ENCODE assay signal across 8 mouse cellular contexts in genomic region chr5:117388296-117388751, GRCm38 (mm10). TPM values are rescaled to one million over a fixed set of nuclear protein-coding genes. Genes with fewer than 3 reads are reported as not detected.
DNase-seq lines count a peak whose midpoint lies in the region; ATAC-seq and TF ChIP-seq lines count a peak whose summit lies in the region.

No protein-coding gene starts in this region.

- peaks cover 22% of the 10 kb centered on the region for H3K36me3 ChIP-seq in hindbrain, embryonic 15.5 days
- H3K36me3 ChIP-seq in liver, embryonic 12.5 days = peaks cover 40% of the 10 kb centered on the region
- peaks cover 4% of the 10 kb centered on the region for H3K36me3 ChIP-seq in myocyte (ENCODE audit: control insufficient read depth, insufficient read depth)
- no peaks in the 10 kb centered on the region; the same call in 1 of the 2 replicates for H3K36me3 ChIP-seq in thymus, adult 2 months (ENCODE audit: control insufficient read depth, insufficient read depth, low read length)

- DNase-seq in layer of hippocampus, postnatal 10 days (ENCODE audit: low spot score in 2 of 2) = peak; percentile 56 to 57
- no peak for DNase-seq in layer of hippocampus, adult 18-20 months (ENCODE audit: low spot score in 2 of 2)
- DNase-seq in thymus, adult 2 months = peak; percentile 77

- H3K27me3 ChIP-seq in hindbrain, embryonic 15.5 days = no peaks in the 10 kb centered on the region
- H3K27me3 ChIP-seq in liver, embryonic 12.5 days (replicated peaks) = no peaks in the 10 kb centered on the region
- no peaks in the 10 kb centered on the region for H3K27me3 ChIP-seq in myocyte (ENCODE audit: control insufficient read depth, insufficient read depth, insufficient read length)
- no peaks in the 10 kb centered on the region for H3K27me3 ChIP-seq in thymus, adult 2 months (ENCODE audit: control insufficient read depth, insufficient read depth, low read length)

- peak overlapping the region; percentile 80 for H3K9ac ChIP-seq in hindbrain, embryonic 15.5 days
- H3K9ac ChIP-seq in liver, embryonic 12.5 days = peak overlapping the region; percentile 87

- H3K79me2 ChIP-seq in myocyte (ENCODE audit: control insufficient read depth, insufficient read depth) = peaks cover 8% of the 10 kb centered on the region

- H3K27ac ChIP-seq in brown adipose tissue, adult 24 weeks (replicated peaks; ENCODE audit: low read depth, low read length) = no peak overlapping the region
- H3K27ac ChIP-seq in hindbrain, embryonic 15.5 days (replicated peaks) = peak overlapping the region; percentile 76
- peak overlapping the region; percentile 76 for H3K27ac ChIP-seq in liver, embryonic 12.5 days
- no peak overlapping the region for H3K27ac ChIP-seq in thymus, adult 2 months (ENCODE audit: control insufficient read depth, insufficient read depth, low read length)

- peak; percentile 77 for ATAC-seq in erythroblast, adult 5-6 weeks (replicated peaks; ENCODE audit: low FRiP score, poor library complexity, severe bottlenecking)
- ATAC-seq in hindbrain, embryonic 15.5 days (ENCODE audit: low FRiP score, low read depth) = no peak
- ATAC-seq in liver, embryonic 12.5 days = peak; percentile 72

- H3ac ChIP-seq in myocyte (ENCODE audit: control insufficient read depth, insufficient read length) = peak overlapping the region; percentile 20

- H3K4me1 ChIP-seq in brown adipose tissue, adult 24 weeks (ENCODE audit: control insufficient read depth, insufficient read depth, insufficient read length, low read length) = no peaks in the 10 kb centered on the region
- H3K4me1 ChIP-seq in hindbrain, embryonic 15.5 days (replicated peaks) = peaks cover 15% of the 10 kb centered on the region
- H3K4me1 ChIP-seq in liver, embryonic 12.5 days = peaks cover 27% of the 10 kb centered on the region
- H3K4me1 ChIP-seq in thymus, adult 2 months (replicated peaks; ENCODE audit: control insufficient read depth, insufficient read depth, low read length) = peaks cover 11% of the 10 kb centered on the region

- 13% methylated on average over 16 of the region's 16 CpGs for WGBS in hindbrain, embryonic 15.5 days
- WGBS in liver, embryonic 12.5 days (ENCODE audit: insufficient replicate concordance) = 8% methylated on average over 16 of the region's 16 CpGs
- WGBS in thymus, adult 2 months = 1% methylated on average over 16 of the region's 16 CpGs

- peak overlapping the region; percentile 65 for H3K4me3 ChIP-seq in brown adipose tissue, adult 24 weeks (ENCODE audit: insufficient read depth, low read depth, low read length)
- H3K4me3 ChIP-seq in hindbrain, embryonic 15.5 days = peak overlapping the region; percentile 92
- peak overlapping the region; percentile 82 for H3K4me3 ChIP-seq in liver, embryonic 12.5 days
- H3K4me3 ChIP-seq in myocyte = peak overlapping the region; percentile 52
- H3K4me3 ChIP-seq in thymus, adult 2 months (ENCODE audit: control insufficient read depth, insufficient read depth, low read length) = peak overlapping the region; percentile 73

- peak overlapping the region; percentile 80 for H3K4me2 ChIP-seq in hindbrain, embryonic 15.5 days
- peak overlapping the region; percentile 82 for H3K4me2 ChIP-seq in liver, embryonic 12.5 days
- H3K4me2 ChIP-seq in myocyte (ENCODE audit: low read depth) = peak overlapping the region; percentile 75

- no peak for TF ChIP-seq POLR2A in myocyte (IDR thresholded peaks at IDR 0.05; ENCODE audit: insufficient read length, low read depth)
- no peak for TF ChIP-seq POLR2A in thymus, adult 2 months (IDR thresholded peaks at IDR 0.05; ENCODE audit: control insufficient read depth, extremely low read depth, insufficient read depth, low read length, poor library complexity)

- peak; percentile 25; the same call in 1 of the 2 replicates for TF ChIP-seq CTCF in thymus, adult 2 months (IDR thresholded peaks at IDR 0.05; ENCODE audit: borderline replicate concordance, control insufficient read depth, extremely low read depth, insufficient read depth, low read length, poor library complexity)

- H3K9me3 ChIP-seq in hindbrain, embryonic 15.5 days = no peaks in the 10 kb centered on the region
- peaks cover 6% of the 10 kb centered on the region for H3K9me3 ChIP-seq in liver, embryonic 12.5 days (replicated peaks)

TF ChIP-seq in myocyte, 11 proteins besides CTCF, POLR2A, EP300 and RAD21:
- TF ChIP-seq REST (IDR thresholded peaks at IDR 0.05; ENCODE audit: insufficient read depth, insufficient read length) (no peak), E2F4 (IDR thresholded peaks at IDR 0.05; ENCODE audit: insufficient read depth) (no peak), MYOG (IDR thresholded peaks at IDR 0.05; ENCODE audit: control insufficient read depth in 1 of 3, insufficient read depth in 1 of 3, insufficient read length in 2 of 3, low read depth in 2 of 3) (no peak), MAX (IDR thresholded peaks at IDR 0.05; ENCODE audit: low read depth) (no peak), POLR2AphosphoS2 (IDR thresholded peaks at IDR 0.05; ENCODE audit: insufficient read length, low read depth) (no peak), CEBPB (IDR thresholded peaks at IDR 0.05; ENCODE audit: insufficient read depth, poor library complexity, severe bottlenecking) (no peak), SRF (IDR thresholded peaks at IDR 0.05; ENCODE audit: control insufficient read depth, insufficient read length, low read depth) (no peak), MYOD1 (IDR thresholded peaks at IDR 0.05; ENCODE audit: control insufficient read depth in 1 of 3, insufficient read length in 2 of 3, low read depth in 2 of 3) (no peak), TCF3 (IDR thresholded peaks at IDR 0.05; ENCODE audit: insufficient read length, low read depth) (no peak), USF1 (IDR thresholded peaks at IDR 0.05; ENCODE audit: low read depth) (no peak)

RNA-seq across cellular contexts. Expression of gene Rfc5, which starts 0.5 kb away (rescaled TPM):
- 10 to 100 TPM; 17.7 to 25.1 TPM for total RNA-seq in layer of hippocampus, postnatal 10 days (2021)
- total RNA-seq in layer of hippocampus, adult 18-20 months (2021) = 10 to 100 TPM; 16.8 to 18.8 TPM
- 2.4 and 2.9 TPM in 2 replicates for polyA plus RNA-seq in brown adipose tissue, adult 24 weeks (2012; ENCODE audit: insufficient read depth, insufficient read length, missing spikeins)
- 10.7 and 21.7 TPM in 2 replicates for total RNA-seq in erythroblast, adult 5-6 weeks (2015; ENCODE audit: low replicate concordance)
- 12.1 and 15.8 TPM in 2 replicates for total RNA-seq in erythroblast, adult 5-6 weeks (2017; ENCODE audit: low replicate concordance)
- 30.2 and 33.1 TPM in 2 replicates for polyA plus RNA-seq in hindbrain, embryonic 15.5 days (2015; fragmentation: Nextera tagmentation; extraction: Ambion mirVana)
- polyA plus RNA-seq in liver, embryonic 12.5 days (2016; fragmentation: Nextera tagmentation; extraction: Ambion mirVana) = 83.6 and 88.5 TPM in 2 replicates
- 13.6 TPM for polyA plus RNA-seq in myocyte (2012; fragmentation: generic; extraction: Trizol)
- polyA plus RNA-seq in thymus, adult 2 months (2012; rRNA removed) = 63.7 and 65.4 TPM in 2 replicates

RNA-seq across cellular contexts. Expression of gene Ksr2, which starts 25.5 kb away (rescaled TPM):
- total RNA-seq in layer of hippocampus, postnatal 10 days (2021) = 10 to 100 TPM; 33.1 to 34.6 TPM
- total RNA-seq in layer of hippocampus, adult 18-20 months (2021) = 10 to 100 TPM; 34.1 to 35.9 TPM
- not detected in 2 replicates for polyA plus RNA-seq in brown adipose tissue, adult 24 weeks (2012; ENCODE audit: insufficient read depth, insufficient read length, missing spikeins)
- total RNA-seq in erythroblast, adult 5-6 weeks (2015; ENCODE audit: low replicate concordance) = 0.21 TPM in 1 of 2 replicates, not detected in the other
- total RNA-seq in erythroblast, adult 5-6 weeks (2017; ENCODE audit: low replicate concordance) = under 0.01 TPM in 1 of 2 replicates, not detected in the other
- polyA plus RNA-seq in hindbrain, embryonic 15.5 days (2015; fragmentation: Nextera tagmentation; extraction: Ambion mirVana) = 7.5 and 8.1 TPM in 2 replicates
- polyA plus RNA-seq in liver, embryonic 12.5 days (2016; fragmentation: Nextera tagmentation; extraction: Ambion mirVana) = 0.02 TPM in 1 of 2 replicates, not detected in the other
- 0.02 TPM for polyA plus RNA-seq in myocyte (2012; fragmentation: generic; extraction: Trizol)
- polyA plus RNA-seq in thymus, adult 2 months (2012; rRNA removed) = 0.54 and 0.84 TPM in 2 replicates

RNA-seq across cellular contexts. Expression of gene Wsb2, which starts 31.2 kb away (rescaled TPM):
- total RNA-seq in layer of hippocampus, postnatal 10 days (2021) = 100 to 1,000 TPM; 437 to 454 TPM
- 100 to 1,000 TPM; 270 to 283 TPM for total RNA-seq in layer of hippocampus, adult 18-20 months (2021)
- 25.5 and 26.5 TPM in 2 replicates for polyA plus RNA-seq in brown adipose tissue, adult 24 weeks (2012; ENCODE audit: insufficient read depth, insufficient read length, missing spikeins)
- total RNA-seq in erythroblast, adult 5-6 weeks (2015; ENCODE audit: low replicate concordance) = 2.9 and 5.6 TPM in 2 replicates
- total RNA-seq in erythroblast, adult 5-6 weeks (2017; ENCODE audit: low replicate concordance) = 3.1 and 4.2 TPM in 2 replicates
- polyA plus RNA-seq in hindbrain, embryonic 15.5 days (2015; fragmentation: Nextera tagmentation; extraction: Ambion mirVana) = 288 and 310 TPM in 2 replicates
- polyA plus RNA-seq in liver, embryonic 12.5 days (2016; fragmentation: Nextera tagmentation; extraction: Ambion mirVana) = 27.4 and 27.6 TPM in 2 replicates
- 142 TPM for polyA plus RNA-seq in myocyte (2012; fragmentation: generic; extraction: Trizol)
- 91.8 and 120 TPM in 2 replicates for polyA plus RNA-seq in thymus, adult 2 months (2012; rRNA removed)

Comparison
In these comparisons a context has a peak if more than half of its experiments do, and no peak if none do; other contexts are left out.
1. DNase-seq: peak in layer of hippocampus, postnatal 10 days (2 of 2) and thymus, adult 2 months (single experiment); none in layer of hippocampus, adult 18-20 months (0 of 2).
2. H3K27ac ChIP-seq: peak in hindbrain, embryonic 15.5 days (single experiment) and liver, embryonic 12.5 days (single experiment); none in brown adipose tissue, adult 24 weeks (single experiment) and thymus, adult 2 months (single experiment).
3. Peak in every context shown above with its lines, with median percentiles within 50 percentile points of each other: H3K4me3 ChIP-seq and H3K4me2 ChIP-seq.